Mouse (Mus musculus) right cerebral cortex, adult 18-20 months (tissue): ENCODE measurements around the gene Smyd2.

Experiments used
- DNase-seq: peaks from one replicate; pipeline ENCODE4 v3.0.0; 2022; ENCODE audit warnings: mixed read lengths

The Smyd2 gene

GRCm38 (mm10) chr1:189870539-189870938, 51.6 kb downstream of the Smyd2 start:
- no peak for DNase-seq

GRCm38 (mm10) chr1:189869651-189870270, 52.4 kb downstream of the Smyd2 start:
- DNase-seq, result no peak

GRCm38 (mm10) chr1:189868036-189868435, 54.1 kb downstream of the Smyd2 start:
- no peak for DNase-seq

GRCm38 (mm10) chr1:189867497-189867896, 54.7 kb downstream of the Smyd2 start:
- DNase-seq, result no peak

- DNase-seq, result no peak
Measured at GRCm38 (mm10) chr1:189867034-189867433, 55.1 kb downstream of the Smyd2 start.

GRCm38 (mm10) chr1:189866621-189867020, 55.5 kb downstream of the Smyd2 start:
- no peak for DNase-seq

GRCm38 (mm10) chr1:189864846-189865560, 57.2 kb downstream of the Smyd2 start:
- DNase-seq, result no peak

GRCm38 (mm10) chr1:189864301-189864700, 57.9 kb downstream of the Smyd2 start:
- no peak for DNase-seq

- DNase-seq, result no peak
Measured at GRCm38 (mm10) chr1:189863727-189864126, 58.4 kb downstream of the Smyd2 start.

GRCm38 (mm10) chr1:189860942-189861315, 61.2 kb downstream of the Smyd2 start:
- no peak for DNase-seq

- DNase-seq, result no peak
Measured at GRCm38 (mm10) chr1:189860112-189860941, 61.8 kb downstream of the Smyd2 start.

- DNase-seq, result no peak
Measured at GRCm38 (mm10) chr1:189858377-189858776, 63.8 kb downstream of the Smyd2 start.

GRCm38 (mm10) chr1:189855739-189856138, 66.4 kb downstream of the Smyd2 start:
- no peak for DNase-seq

- DNase-seq, result no peak
Measured at GRCm38 (mm10) chr1:189854646-189855045, 67.5 kb downstream of the Smyd2 start.

GRCm38 (mm10) chr1:189852456-189852855, 69.7 kb downstream of the Smyd2 start:
- DNase-seq, result no peak

GRCm38 (mm10) chr1:189852051-189852450, 70.1 kb downstream of the Smyd2 start:
- DNase-seq, result no peak

- DNase-seq, result no peak
Measured at GRCm38 (mm10) chr1:189849550-189849949, 72.6 kb downstream of the Smyd2 start.

GRCm38 (mm10) chr1:189846319-189846718, 75.8 kb downstream of the Smyd2 start:
- no peak for DNase-seq

GRCm38 (mm10) chr1:189834166-189834565, 88.0 kb downstream of the Smyd2 start:
- DNase-seq, result no peak

- no peak for DNase-seq
Measured at GRCm38 (mm10) chr1:189833351-189833750, 88.8 kb downstream of the Smyd2 start.

- DNase-seq, result no peak
Measured at GRCm38 (mm10) chr1:189830797-189831232, 91.3 kb downstream of the Smyd2 start.
